Mouse (Mus musculus): ENCODE measurements around the gene Zcchc14.

- TF ChIP-seq CTCF (IDR thresholded peaks at IDR 0.05; ENCODE audit: borderline replicate concordance, insufficient read depth, low read depth, low read length): no peak
- TF ChIP-seq POLR2A (IDR thresholded peaks at IDR 0.05; ENCODE audit: borderline replicate concordance, insufficient read depth, low read length): no peak
Measured at GRCm38 (mm10) chr8:121584730-121585129, 68.0 kb downstream of the Zcchc14 start.
